Mouse (Mus musculus): ENCODE measurements at regions not wholly inside any gene's neighbourhood (a gene's known extent, or its start where the extent isn't known, plus 50 kb on each side); places are given as distances from the start of the nearest gene placed in this dataset.

- TF ChIP-seq ZNF384 (IDR thresholded peaks at IDR 0.05; ENCODE audit: low read depth, low read length) (no peak), MAFK (IDR thresholded peaks at IDR 0.05; ENCODE audit: insufficient read depth, low read depth, low read length) (no peak), ZC3H11A (IDR thresholded peaks at IDR 0.05; ENCODE audit: borderline replicate concordance, low read depth, low read length) (no peak), HCFC1 (IDR thresholded peaks at IDR 0.05; ENCODE audit: borderline replicate concordance, insufficient read depth, low read length) (no peak), CHD2 (IDR thresholded peaks at IDR 0.05; ENCODE audit: low read depth, low read length) (no peak)
These were observed 95.2 kb upstream of the Ptpn1 start for GRCm38 (mm10) chr2:167836611-167837010.

Data from ES-E14 (cell line).